Mouse (Mus musculus) lung, postnatal 10 days (tissue): ENCODE measurements around the gene Zfp853.

ENCODE experiments used
- DNase-seq: peaks from one replicate; pipeline ENCODE4 v3.0.0; 2021

Zfp853 gene

GRCm38 (mm10) chr5:143289299-143289698 lies 4.1 kb downstream of the Zfp853 start:
- no peak for DNase-seq

- no peak for DNase-seq
Observed at GRCm38 (mm10) chr5:143288378-143288911, 5.0 kb downstream of the Zfp853 start.

GRCm38 (mm10) chr5:143287774-143288328 lies 5.6 kb downstream of the Zfp853 start:
- no peak for DNase-seq

GRCm38 (mm10) chr5:143284762-143285161 lies 8.7 kb downstream of the Zfp853 start:
- no peak for DNase-seq

GRCm38 (mm10) chr5:143279247-143279646 lies 14.2 kb downstream of the Zfp853 start:
- no peak for DNase-seq

- no peak for DNase-seq
Observed at GRCm38 (mm10) chr5:143275761-143276160, 17.7 kb downstream of the Zfp853 start.

GRCm38 (mm10) chr5:143272540-143273330 lies 20.7 kb downstream of the Zfp853 start:
- DNase-seq, result no peak

- DNase-seq, result no peak
Observed at GRCm38 (mm10) chr5:143272108-143272507, 21.3 kb downstream of the Zfp853 start.

- no peak for DNase-seq
Observed at GRCm38 (mm10) chr5:143271642-143272041, 21.8 kb downstream of the Zfp853 start.

- no peak for DNase-seq
Observed at GRCm38 (mm10) chr5:143270151-143270519, 23.3 kb downstream of the Zfp853 start.

- DNase-seq, result peak; percentile 75
Observed at GRCm38 (mm10) chr5:143269363-143270150, 23.9 kb downstream of the Zfp853 start, which contains the start of gene Zfp316. Gene Zfp316 (minus strand): TSS chr5:143270022.

- DNase-seq, result no peak
Observed at GRCm38 (mm10) chr5:143268985-143269362, 24.4 kb downstream of the Zfp853 start.

- no peak for DNase-seq
Observed at GRCm38 (mm10) chr5:143266794-143267193, 26.6 kb downstream of the Zfp853 start.

GRCm38 (mm10) chr5:143265409-143265808 lies 28.0 kb downstream of the Zfp853 start:
- no peak for DNase-seq

GRCm38 (mm10) chr5:143264689-143265088 lies 28.7 kb downstream of the Zfp853 start:
- DNase-seq, result no peak

GRCm38 (mm10) chr5:143261636-143262035 lies 31.8 kb downstream of the Zfp853 start:
- no peak for DNase-seq

- no peak for DNase-seq
Observed at GRCm38 (mm10) chr5:143255802-143256201, 37.6 kb downstream of the Zfp853 start.

GRCm38 (mm10) chr5:143255131-143255519 lies 38.3 kb downstream of the Zfp853 start:
- peak; percentile 13 for DNase-seq

- no peak for DNase-seq
Observed at GRCm38 (mm10) chr5:143254487-143255130, 38.8 kb downstream of the Zfp853 start.

GRCm38 (mm10) chr5:143253881-143254486 lies 39.4 kb downstream of the Zfp853 start:
- DNase-seq, result no peak

- no peak for DNase-seq
Observed at GRCm38 (mm10) chr5:143253186-143253880, 40.1 kb downstream of the Zfp853 start.

- no peak for DNase-seq
Observed at GRCm38 (mm10) chr5:143252791-143253185, 40.6 kb downstream of the Zfp853 start.
